Mouse (Mus musculus) liver, adult 2 months (tissue): ENCODE measurements around the gene Slc22a15. TPM values are rescaled to one million over a fixed set of nuclear protein-coding genes. Genes with fewer than 3 reads are reported as not detected.

Experiments
- DNase-seq: peaks from one replicate; pipeline ENCODE4 v3.0.0-alpha.2; 2011; ENCODE audit warnings: low read depth, low spot score; ENCODE audit errors: extremely low read depth
- H3K27ac ChIP-seq: fragments of 200-500 bp; replicated peaks from 2 replicates; pipeline ENCODE4 v1.5.1; 2012; ENCODE audit warnings: low read depth, mild to moderate bottlenecking, control low read depth, inconsistent platforms, low read length; ENCODE audit not compliant: insufficient read depth
- H3K27me3 ChIP-seq: fragments of 200-500 bp; 2 replicates; pipeline ENCODE4 v1.6.1; 2012; ENCODE audit warnings: mild to moderate bottlenecking, moderate library complexity, low read length, inconsistent platforms; ENCODE audit not compliant: control insufficient read depth, insufficient read depth
- H3K36me3 ChIP-seq: fragments of 200-500 bp; 2 replicates; pipeline ENCODE4 v1.6.1; 2012; ENCODE audit warnings: low read length, inconsistent platforms; ENCODE audit not compliant: control insufficient read depth, insufficient read depth
- H3K4me1 ChIP-seq: fragments of 200-500 bp; 2 replicates; pipeline ENCODE4 v1.6.1; 2011; ENCODE audit warnings: low read length; ENCODE audit not compliant: control insufficient read depth, insufficient read depth
- H3K4me3 ChIP-seq: fragments of 200-500 bp; 2 replicates; pipeline ENCODE4 v1.5.1; 2011; ENCODE audit warnings: low read depth, mild to moderate bottlenecking, control low read depth, low read length, moderate library complexity; ENCODE audit not compliant: insufficient read depth
- H3K79me2 ChIP-seq: fragments of 200-500 bp; 2 replicates; pipeline ENCODE4 v1.6.1; 2012; ENCODE audit warnings: inconsistent platforms, mild to moderate bottlenecking, low read length, moderate library complexity; ENCODE audit not compliant: control insufficient read depth, insufficient read depth
- H3K9ac ChIP-seq: fragments of 200-500 bp; 2 replicates; pipeline ENCODE4 v1.6.1; 2012; ENCODE audit warnings: low read depth, mild to moderate bottlenecking, control low read depth, inconsistent platforms, low read length
- CTCF ChIP-seq: fragments of 200-500 bp; IDR thresholded peaks from 2 replicates; pipeline ENCODE4 v1.5.1; 2011; ENCODE audit warnings: low read depth, low read length, control low read depth
- POLR2A ChIP-seq: fragments of 200-500 bp; IDR thresholded peaks from 2 replicates; pipeline ENCODE4 v1.6.1; 2011; ENCODE audit warnings: low read length, control low read depth; ENCODE audit not compliant: insufficient read depth; ENCODE audit errors: extremely low read depth
- WGBS: fragments of 180-500 bp; shearing (Covaris S2); methylation state at CpG from one replicate; pipeline ENCODE4 v1.1.7; 2018; 5-methylcytosine and 5-hydroxymethylcytosine counted together
- polyA plus RNA-seq: library from polyadenylated mRNA; depleted of rRNA; stranded (reverse); fragments of >200 nt; gene quantifications from 2 replicates; pipeline ENCODE4 v1.2.3, GENCODE M21; 2012
- total RNA-seq: library from RNA; depleted of rRNA; stranded (reverse); fragments of >200 nt; gene quantifications from 2 replicates; pipeline ENCODE4 v1.2.3, GENCODE M21; 2014

Slc22a15 gene
- total and polyA plus RNA-seq, 2 experiments, result 3.5 to 5.8 TPM

GRCm38 (mm10) chr3:101873061-101873675 is 51.1 kb downstream of the Slc22a15 start:
- WGBS, result 94% methylated on average over 7 of the region's 7 CpGs
- Histone ChIP-seq H3K79me2 (no peaks in the 10 kb centered on the region), H3K9ac (no peak overlapping the region), H3K4me3 (no peak overlapping the region), H3K27me3 (no peaks in the 10 kb centered on the region), H3K27ac (no peak overlapping the region), H3K4me1 (no peaks in the 10 kb centered on the region), H3K36me3 (peaks cover 10% of the 10 kb centered on the region; the same call in 1 of the 2 replicates)
- DNase-seq, result no peak
- TF ChIP-seq POLR2A, result no peak
- no peak for TF ChIP-seq CTCF

- no peaks in the 10 kb centered on the region for H3K4me1 ChIP-seq
- no peaks in the 10 kb centered on the region for H3K27me3 ChIP-seq
- TF ChIP-seq CTCF (no peak), POLR2A (no peak)
- no peak overlapping the region for H3K9ac ChIP-seq
- peaks cover 6% of the 10 kb centered on the region; the same call in 1 of the 2 replicates for H3K36me3 ChIP-seq
- no peak overlapping the region for H3K27ac ChIP-seq
- WGBS, result 92% methylated on average over 9 of the region's 9 CpGs
- no peak for DNase-seq
- no peak overlapping the region for H3K4me3 ChIP-seq
- H3K79me2 ChIP-seq, result no peaks in the 10 kb centered on the region
Observed at GRCm38 (mm10) chr3:101871951-101872350, 52.3 kb downstream of the Slc22a15 start.

GRCm38 (mm10) chr3:101867001-101867421 is 57.2 kb downstream of the Slc22a15 start:
- no peaks in the 10 kb centered on the region for H3K4me1 ChIP-seq
- TF ChIP-seq CTCF, result no peak
- TF ChIP-seq POLR2A, result no peak
- H3K36me3 ChIP-seq, result peaks cover 9% of the 10 kb centered on the region
- 91% methylated on average over 4 of the region's 4 CpGs for WGBS
- no peak overlapping the region for H3K9ac ChIP-seq
- no peak overlapping the region for H3K4me3 ChIP-seq
- H3K27me3 ChIP-seq, result no peaks in the 10 kb centered on the region
- H3K27ac ChIP-seq, result no peak overlapping the region
- DNase-seq, result no peak
- no peaks in the 10 kb centered on the region for H3K79me2 ChIP-seq

DNA sequence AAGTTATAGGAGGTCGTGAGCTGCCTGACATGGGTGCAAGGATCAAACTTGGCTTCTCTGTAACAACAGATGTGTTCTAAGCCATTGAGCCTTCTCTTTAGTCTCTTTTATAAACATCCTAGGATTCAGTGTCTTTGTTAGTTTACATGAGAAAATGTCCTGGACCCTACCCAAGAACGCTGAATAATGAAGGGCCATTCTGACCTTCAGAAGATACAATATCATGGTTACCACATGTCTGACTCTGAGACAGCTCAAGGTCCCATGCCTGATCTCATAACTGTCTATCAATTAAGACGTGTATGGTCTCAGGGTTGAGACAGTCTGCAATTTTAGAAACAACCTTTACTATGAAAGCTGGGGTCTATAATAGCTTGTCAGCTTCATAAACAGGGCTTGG is 62.4 kb downstream of the Slc22a15 start:
- Histone ChIP-seq H3K4me3 (no peak overlapping the region), H3K27ac (no peak overlapping the region), H3K4me1 (no peaks in the 10 kb centered on the region), H3K79me2 (no peaks in the 10 kb centered on the region), H3K9ac (no peak overlapping the region), H3K27me3 (no peaks in the 10 kb centered on the region), H3K36me3 (peaks cover 17% of the 10 kb centered on the region)
- TF ChIP-seq CTCF (no peak), POLR2A (no peak)
- DNase-seq, result no peak
- WGBS, result 88% methylated on average over 3 of the region's 3 CpGs

DNA sequence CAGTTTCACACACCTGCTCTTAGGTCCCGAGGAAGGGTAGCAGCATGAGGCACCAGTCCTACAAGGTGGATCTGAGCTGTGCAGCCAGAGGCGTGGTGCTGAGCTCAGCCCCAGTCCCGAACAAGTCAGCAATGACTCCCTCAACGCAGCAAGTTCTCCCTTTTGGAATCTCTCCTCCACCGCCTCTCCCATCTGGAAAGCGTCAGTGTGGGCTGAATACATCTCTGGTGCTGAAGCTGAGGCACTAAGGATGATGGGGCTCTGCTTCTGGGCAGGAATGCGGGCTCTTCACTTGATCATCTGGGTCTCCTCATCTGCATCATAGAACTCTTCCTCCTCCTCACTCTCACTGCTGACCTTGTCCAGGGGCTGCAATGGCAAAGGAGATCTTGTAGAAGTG is 64.1 kb downstream of the Slc22a15 start:
- no peak for TF ChIP-seq CTCF
- no peak for TF ChIP-seq POLR2A
- WGBS, result 89% methylated on average over 7 of the region's 7 CpGs
- Histone ChIP-seq H3K9ac (no peak overlapping the region), H3K27me3 (no peaks in the 10 kb centered on the region), H3K4me1 (no peaks in the 10 kb centered on the region), H3K36me3 (peaks cover 17% of the 10 kb centered on the region), H3K4me3 (no peak overlapping the region), H3K27ac (no peak overlapping the region), H3K79me2 (no peaks in the 10 kb centered on the region)
- no peak for DNase-seq

DNA sequence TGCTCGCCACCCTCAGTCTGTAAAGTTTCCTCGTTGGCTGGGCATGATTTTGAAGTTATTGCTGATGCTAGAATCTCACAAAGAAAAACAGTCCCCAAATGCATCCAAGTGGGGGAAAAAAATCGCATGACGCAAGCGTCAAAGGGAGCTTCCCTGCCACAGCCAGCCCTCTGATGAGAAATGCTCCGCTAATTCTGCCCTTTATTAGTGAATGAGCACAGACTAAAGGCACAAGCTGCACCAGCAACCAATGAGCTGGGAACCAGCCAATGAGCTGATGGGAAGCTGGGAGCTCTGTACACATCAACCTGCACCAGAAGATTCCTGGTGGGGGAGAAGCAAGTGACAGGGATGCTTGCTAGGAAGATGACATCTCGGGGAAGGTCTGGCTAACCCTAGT is 64.5 kb downstream of the Slc22a15 start:
- WGBS, result 94% methylated on average over 7 of the region's 7 CpGs
- TF ChIP-seq CTCF (no peak), POLR2A (no peak)
- H3K79me2 ChIP-seq, result no peaks in the 10 kb centered on the region

More for the DNA sequence above, 64.5 kb downstream of the Slc22a15 start:
- Histone ChIP-seq H3K4me3 (no peak overlapping the region), H3K4me1 (no peaks in the 10 kb centered on the region), H3K27ac (no peak overlapping the region), H3K9ac (no peak overlapping the region), H3K27me3 (no peaks in the 10 kb centered on the region), H3K36me3 (peaks cover 17% of the 10 kb centered on the region)
- DNase-seq, result no peak
